In the genomic region with DNA sequence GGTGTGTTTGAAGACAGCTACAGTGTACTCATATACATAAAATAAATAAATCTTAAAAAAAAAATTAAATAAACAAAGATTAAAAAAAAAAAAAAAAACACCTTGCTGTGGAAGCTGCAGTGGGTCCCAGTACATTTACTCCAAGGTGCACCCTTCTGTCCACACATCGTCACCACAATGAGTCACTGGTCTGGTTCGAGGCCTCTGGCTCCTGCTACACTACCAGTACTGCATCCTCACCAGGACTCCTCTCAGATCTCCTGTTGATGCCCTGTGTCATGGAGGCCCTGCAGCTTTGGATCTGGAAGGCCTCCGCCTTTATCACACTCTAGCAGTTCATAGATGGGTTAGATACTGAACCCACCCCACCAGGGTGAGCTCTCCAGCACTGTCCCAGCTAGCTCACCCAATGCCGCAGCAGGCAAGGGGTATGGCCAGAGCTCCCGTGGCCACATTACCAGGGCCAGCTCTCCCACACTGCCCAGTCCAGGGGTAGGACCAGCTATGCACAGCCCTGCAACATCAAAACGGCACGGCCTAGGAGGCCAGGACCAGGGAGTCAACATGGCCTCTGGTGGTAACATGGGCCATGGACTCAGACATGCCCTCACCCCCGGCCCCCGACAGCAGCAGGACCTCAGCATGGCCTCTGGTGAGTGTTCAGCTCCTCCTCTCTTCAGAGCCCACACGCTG, we compare ENCODE assay signal across 9 mouse cellular contexts. TPM values are rescaled to one million over a fixed set of nuclear protein-coding genes. Genes with fewer than 3 reads are reported as not detected.
DNase-seq lines count a peak whose midpoint lies in the region; ATAC-seq and TF ChIP-seq lines count a peak whose summit lies in the region.
"Had no signal": no experiment of that assay in that cellular context is flagged by ENCODE, and none has a peak within 500 bp of the region (broad histone marks: within the 10 kb centered on the region; RNA-seq: fewer than 3 reads in every experiment).

No protein-coding gene starts in this region.

- DNase-seq in heart, adult 2 months, result no peak
- DNase-seq in heart, adult 18-20 months, result no peak
- no peak for DNase-seq in left cerebral cortex, adult 2 months (ENCODE audit: extremely low spot score in 1 of 2, low spot score in 2 of 2)
- DNase-seq in left cerebral cortex, postnatal 36 days (ENCODE audit: low spot score in 2 of 2), result no peak
- DNase-seq in thymus, postnatal 14 days, result no peak
- no peak for DNase-seq in embryo, embryonic 10.5 days (ENCODE audit: low spot score)

- no peaks in the 10 kb centered on the region; the same call in none of the 2 replicates for H3K36me3 ChIP-seq in heart, adult 2 months (ENCODE audit: control insufficient read depth, insufficient read depth, low read length)
- H3K36me3 ChIP-seq: embryonic facial prominence, embryonic 15.5 days had no signal

- no peak for TF ChIP-seq POLR2A in heart, adult 2 months (IDR thresholded peaks at IDR 0.05; ENCODE audit: insufficient read depth, low read depth, low read length)

- 86% methylated on average over 10 of the region's 10 CpGs for WGBS in heart, adult 2 months

- no peak overlapping the region for H3K9ac ChIP-seq in heart, adult 2 months (ENCODE audit: low read depth, low read length)
- H3K9ac ChIP-seq: embryonic facial prominence, embryonic 15.5 days had no signal

- peak overlapping the region; percentile 90 for H3K27ac ChIP-seq in heart, adult 2 months
- peak overlapping the region; percentile 65; the same call in 1 of the 2 replicates for H3K27ac ChIP-seq in left cerebral cortex, adult 2 months

- intact Hi-C loops in heart, adult 2 months (cut with DNase I), result loop anchor here (2.0 kb wide), 1 partner anchor 47 kb away; no protein-coding TSS in a partner anchor
- intact Hi-C loops in left cerebral cortex, adult 2 months (cut with DNase I), result no loop called here
- intact Hi-C loops in left cerebral cortex, postnatal 36 days (cut with DNase I), result loop anchor here (5.0 kb wide), 1 partner anchor 64 kb away; no protein-coding TSS in a partner anchor

- no peak overlapping the region for H3K4me3 ChIP-seq in heart, adult 2 months
- no peak overlapping the region for H3K4me3 ChIP-seq in left cerebral cortex, adult 2 months
- H3K4me3 ChIP-seq: embryonic facial prominence, embryonic 15.5 days had no signal

- ATAC-seq in erythroid progenitor cell, adult 5-6 weeks (replicated peaks; ENCODE audit: low FRiP score, poor library complexity, severe bottlenecking), result 0 out of 2 replicates have a peak, but pooled peaks have one; percentile 25
- peak; percentile 77 for ATAC-seq in megakaryocyte-erythroid progenitor cell, adult 5-6 weeks (replicated peaks; ENCODE audit: low FRiP score, low TSS enrichment, poor library complexity, severe bottlenecking)

- TF ChIP-seq CTCF in heart, adult 2 months (IDR thresholded peaks at IDR 0.05), result no peak
- TF ChIP-seq CTCF in left cerebral cortex, adult 2 months (IDR thresholded peaks at IDR 0.05), result no peak

- 0 out of 2 replicates have a peak, but pooled peaks cover 4% of the 10 kb centered on the region for H3K79me2 ChIP-seq in heart, adult 2 months (replicated peaks; ENCODE audit: control insufficient read depth, insufficient read depth, low read length)

- no peak for TF ChIP-seq EP300 in heart, adult 2 months (IDR thresholded peaks at IDR 0.05; ENCODE audit: insufficient read depth, low read depth, low read length)

- peaks cover 35% of the 10 kb centered on the region for H3K4me1 ChIP-seq in heart, adult 2 months (ENCODE audit: control insufficient read depth, insufficient read depth, low read length)

- H3K27me3 ChIP-seq in heart, adult 2 months (ENCODE audit: control insufficient read depth, insufficient read depth, low read length), result no peaks in the 10 kb centered on the region
- H3K27me3 ChIP-seq: embryonic facial prominence, embryonic 15.5 days had no signal

RNA-seq across cellular contexts. Expression of gene Arhgap10, which starts 26.4 kb away (rescaled TPM):
- 10 to 100 TPM; 51.4 to 58.2 TPM for total RNA-seq in heart, adult 2 months (2021)
- 22.5 and 29.9 TPM in 2 replicates for polyA plus RNA-seq in heart, adult 2 months (2012; rRNA removed)
- 10 to 100 TPM; 49.3 to 51.0 TPM for total RNA-seq in heart, adult 18-20 months (2021)
- 10 to 100 TPM; 39.2 to 40.1 TPM for total RNA-seq in left cerebral cortex, adult 2 months (2021)
- total RNA-seq in left cerebral cortex, postnatal 36 days (2021), result 10 to 100 TPM; 34.5 to 36.9 TPM
- 0.84 and 1.1 TPM in 2 replicates for total RNA-seq in erythroid progenitor cell, adult 5-6 weeks (2015; ENCODE audit: low replicate concordance)
- total RNA-seq in erythroid progenitor cell, adult 5-6 weeks (2017; ENCODE audit: low replicate concordance), result 3.5 and 3.9 TPM in 2 replicates
- total RNA-seq in megakaryocyte-erythroid progenitor cell, adult 5-6 weeks (2014; fragmentation: Nextera tagmentation), result 9.5 and 13.3 TPM in 2 replicates
- 18.2 and 27.8 TPM in 2 replicates for total RNA-seq in megakaryocyte-erythroid progenitor cell, adult 5-6 weeks (2017)

RNA-seq across cellular contexts. Expression of gene Prmt9, which starts 57.8 kb away (rescaled TPM):
- 10 to 100 TPM; 10.2 to 13.1 TPM for total RNA-seq in heart, adult 2 months (2021)
- polyA plus RNA-seq in heart, adult 2 months (2012; rRNA removed), result 5.2 and 8.4 TPM in 2 replicates
- total RNA-seq in heart, adult 18-20 months (2021), result 10 to 100 TPM; 10.0 to 11.8 TPM
- 10 to 100 TPM; 17.5 to 20.7 TPM for total RNA-seq in left cerebral cortex, adult 2 months (2021)
- 10 to 100 TPM; 19.1 to 22.3 TPM for total RNA-seq in left cerebral cortex, postnatal 36 days (2021)
- total RNA-seq in erythroid progenitor cell, adult 5-6 weeks (2015; ENCODE audit: low replicate concordance), result 5.0 and 9.6 TPM in 2 replicates
- total RNA-seq in erythroid progenitor cell, adult 5-6 weeks (2017; ENCODE audit: low replicate concordance), result 3.9 and 5.6 TPM in 2 replicates
- total RNA-seq in megakaryocyte-erythroid progenitor cell, adult 5-6 weeks (2014; fragmentation: Nextera tagmentation), result 24.1 and 28.9 TPM in 2 replicates
- total RNA-seq in megakaryocyte-erythroid progenitor cell, adult 5-6 weeks (2017), result 26.1 and 31.2 TPM in 2 replicates
